Comparison of ENCODE assay signal across 9 mouse cellular contexts in the genomic region with DNA sequence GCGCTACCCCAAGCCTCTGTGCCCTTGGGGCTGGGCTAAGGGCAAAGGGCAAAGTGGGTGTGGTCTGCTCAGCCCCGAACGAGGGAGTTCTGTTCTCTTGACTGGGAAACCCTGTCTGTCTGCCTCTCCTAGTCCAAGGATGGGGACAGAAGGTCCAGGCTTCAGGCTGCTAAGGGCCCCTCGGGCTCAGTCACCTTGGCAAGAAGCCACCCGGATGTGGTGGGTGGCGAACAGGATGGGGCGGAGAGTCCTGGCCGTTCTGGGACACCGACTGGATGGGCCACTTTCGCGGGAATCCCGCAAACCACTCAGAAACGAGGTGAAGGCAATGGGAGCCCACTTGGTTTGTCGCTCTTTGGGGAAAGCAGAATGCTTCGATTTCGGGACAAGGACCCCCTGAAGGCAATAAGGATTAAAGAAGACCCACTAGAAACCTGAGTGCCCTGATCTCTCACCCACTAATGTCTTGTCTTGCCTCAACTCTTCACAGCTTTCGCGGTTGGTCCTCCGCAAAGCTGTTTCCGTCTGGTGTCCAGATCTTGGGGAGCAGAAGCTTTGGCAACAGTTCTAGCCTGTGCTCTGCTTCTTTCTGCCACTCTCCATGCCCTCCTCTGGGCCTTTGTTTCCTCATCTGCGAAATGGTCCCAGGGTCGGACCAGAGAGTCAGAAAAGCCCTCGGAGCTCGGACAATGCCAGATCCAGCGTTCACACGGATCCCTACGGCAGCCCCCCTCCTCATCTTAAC. TPM values are rescaled to one million over a fixed set of nuclear protein-coding genes. Genes with fewer than 3 reads are reported as not detected.
A peak's percentile ranks its signal among the peaks of the same experiment; 100 is the strongest.
DNase-seq lines count a peak whose midpoint lies in the region; ATAC-seq and TF ChIP-seq lines count a peak whose summit lies in the region.
"Had no signal": no experiment of that assay in that cellular context is flagged by ENCODE, and none has a peak within 500 bp of the region (broad histone marks: within the 10 kb centered on the region; RNA-seq: fewer than 3 reads in every experiment).

No protein-coding gene starts in this region.

- peak overlapping the region; percentile 95 for H3K9ac ChIP-seq in forebrain, embryonic 14.5 days (ENCODE audit: low read length)

- H3K4me2 ChIP-seq in forebrain, embryonic 14.5 days (ENCODE audit: low read length): peak overlapping the region; percentile 87

- H3K27me3 ChIP-seq in forebrain, embryonic 14.5 days (replicated peaks; ENCODE audit: control insufficient read depth, insufficient read depth, low read length): no peaks in the 10 kb centered on the region
- H3K27me3 ChIP-seq in limb, embryonic 10.5 days (ENCODE audit: low read depth, poor library complexity, severe bottlenecking): peaks cover 50% of the 10 kb centered on the region

- H3K36me3 ChIP-seq in forebrain, embryonic 14.5 days (ENCODE audit: control insufficient read depth, insufficient read depth, low read length): no peaks in the 10 kb centered on the region
- H3K36me3 ChIP-seq in limb, embryonic 10.5 days: no peaks in the 10 kb centered on the region
- H3K36me3 ChIP-seq: G1E had no signal

- H3K9me3 ChIP-seq in forebrain, embryonic 14.5 days (replicated peaks; ENCODE audit: control insufficient read depth, low read length): no peaks in the 10 kb centered on the region
- H3K9me3 ChIP-seq in limb, embryonic 10.5 days (replicated peaks): no peaks in the 10 kb centered on the region

- WGBS in forebrain, embryonic 14.5 days: 2% methylated on average over 27 of the region's 27 CpGs
- WGBS in limb, embryonic 10.5 days: under 1% methylated on average over 27 of the region's 27 CpGs

- DNase-seq in layer of hippocampus, postnatal 10 days (ENCODE audit: low spot score in 2 of 2): peak; percentile 62 to 70
- no peak for DNase-seq in layer of hippocampus, adult 9-10 months (ENCODE audit: low spot score)
- peak; percentile 74 for DNase-seq in brain, embryonic 14.5 days (ENCODE audit: low read depth)
- DNase-seq in forebrain, embryonic 14.5 days (ENCODE audit: low spot score): peak; percentile 65
- DNase-seq in heart, postnatal 36 days: peak; percentile 74 to 79
- peak; percentile 62 for DNase-seq in limb, embryonic 10.5 days (ENCODE audit: low spot score)
- DNase-seq in mesoderm, embryonic 11.5 days (ENCODE audit: low read depth, low spot score): peak; percentile 58
- DNase-seq in testis, postnatal 10 days (ENCODE audit: low spot score): peak; percentile 88

- H3K4me3 ChIP-seq in forebrain, embryonic 14.5 days (ENCODE audit: low read depth, low read length): peak overlapping the region; percentile 90
- H3K4me3 ChIP-seq in limb, embryonic 10.5 days: peak overlapping the region; percentile 89

- TF ChIP-seq CTCF in brain, embryonic 14.5 days (IDR thresholded peaks at IDR 0.05; ENCODE audit: borderline replicate concordance, extremely low read depth, insufficient read depth, insufficient read length): no peak

- H3K4me1 ChIP-seq in forebrain, embryonic 14.5 days (ENCODE audit: control insufficient read depth, insufficient read depth, low read length): peaks cover 32% of the 10 kb centered on the region
- peaks cover 64% of the 10 kb centered on the region for H3K4me1 ChIP-seq in limb, embryonic 10.5 days

- no peak for TF ChIP-seq POLR2A in brain, embryonic 14.5 days (IDR thresholded peaks at IDR 0.05; ENCODE audit: borderline replicate concordance, extremely low read depth, insufficient read depth, insufficient read length, poor library complexity, severe bottlenecking)

- no peak for ATAC-seq in forebrain, embryonic 14.5 days

- intact Hi-C loops in heart, postnatal 36 days (cut with DNase I): loop anchor here (1.0 to 5.0 kb wide), 3 partner anchors 84 to 229 kb away; no protein-coding TSS in a partner anchor

- H3K27ac ChIP-seq in forebrain, embryonic 14.5 days (ENCODE audit: low read depth, low read length): peak overlapping the region; percentile 98
- peak overlapping the region; percentile 97 for H3K27ac ChIP-seq in limb, embryonic 10.5 days

RNA-seq across cellular contexts. Expression of a gene that starts 0.7 kb away (rescaled TPM):
- 100 to 1,000 TPM in 1 of 2 experiments, 10 to 100 TPM in 1; 96.1 to 106 TPM for total RNA-seq in layer of hippocampus, postnatal 10 days (2021)
- polyA plus RNA-seq in brain, embryonic 14.5 days (2012; rRNA removed): 14.4 and 31.1 TPM in 2 replicates
- polyA plus RNA-seq in forebrain, embryonic 14.5 days (2014; fragmentation: Nextera tagmentation; extraction: Ambion mirVana): 8.5 and 10.8 TPM in 2 replicates
- total RNA-seq in heart, postnatal 36 days (2021): 1 to 10 TPM; 2.6 to 3.1 TPM
- polyA plus RNA-seq in limb, embryonic 10.5 days (2016; fragmentation: Nextera tagmentation; extraction: Ambion mirVana): 3.8 and 4.2 TPM in 2 replicates
- polyA plus RNA-seq: G1E had no signal
